Mouse (Mus musculus): ENCODE data around the gene 4930562C15Rik.
"Not testable (repeated sequence)": the region's sequence is repeated elsewhere in the genome, so short reads cannot be mapped to it uniquely, and the experiment has no call there.

The 4930562C15Rik gene

GRCm38 (mm10) chr16:4835191-4835590, at the start of gene 4930562C15Rik:
4930562C15Rik (plus strand) TSS chr16:4835416.
- peak; percentile 22 to 37 for DNase-seq

GRCm38 (mm10) chr16:4785706-4786105, 49.5 kb upstream of the 4930562C15Rik start:
- DNase-seq = no peak

GRCm38 (mm10) chr16:4788176-4788575, 47.0 kb upstream of the 4930562C15Rik start:
- no peak for DNase-seq

- peak; percentile 29 to 44 for DNase-seq
These were observed 45.9 kb upstream of the 4930562C15Rik start for GRCm38 (mm10) chr16:4789311-4789768.

GRCm38 (mm10) chr16:4789810-4790559, 45.2 kb upstream of the 4930562C15Rik start, which contains the start of gene Cdip1:
Cdip1 (minus strand) TSS chr16:4790292.
- peak; percentile 92 to 94 for DNase-seq

- peak in 1 of 2 experiments; percentile 46 for DNase-seq
These were observed 43.9 kb upstream of the 4930562C15Rik start for GRCm38 (mm10) chr16:4791332-4791731.

- no peak for DNase-seq
These were observed 38.6 kb upstream of the 4930562C15Rik start for GRCm38 (mm10) chr16:4796631-4797030.

- DNase-seq = no peak
These were observed 16.9 kb upstream of the 4930562C15Rik start for GRCm38 (mm10) chr16:4818349-4818748.

GRCm38 (mm10) chr16:4824466-4824865, 10.8 kb upstream of the 4930562C15Rik start:
- not testable (repeated sequence) for DNase-seq

GRCm38 (mm10) chr16:4827639-4828038, 7.6 kb upstream of the 4930562C15Rik start:
- DNase-seq = no peak

GRCm38 (mm10) chr16:4829271-4829900, 5.8 kb upstream of the 4930562C15Rik start:
- no peak for DNase-seq

GRCm38 (mm10) chr16:4831650-4832419, 3.4 kb upstream of the 4930562C15Rik start:
- no peak for DNase-seq

- DNase-seq = no peak
These were observed 1.4 kb upstream of the 4930562C15Rik start for GRCm38 (mm10) chr16:4833858-4834257.

GRCm38 (mm10) chr16:4837631-4838030, 2.4 kb downstream of the 4930562C15Rik start:
- DNase-seq = no peak

- DNase-seq = no peak
These were observed 4.3 kb downstream of the 4930562C15Rik start for GRCm38 (mm10) chr16:4839552-4839951.

- DNase-seq = no peak
These were observed 5.0 kb downstream of the 4930562C15Rik start for GRCm38 (mm10) chr16:4840231-4840630.

GRCm38 (mm10) chr16:4847041-4847440, 11.8 kb downstream of the 4930562C15Rik start:
- DNase-seq = no peak

- DNase-seq = no peak
These were observed 12.9 kb downstream of the 4930562C15Rik start for GRCm38 (mm10) chr16:4848090-4848489.

- no peak for DNase-seq
These were observed 15.1 kb downstream of the 4930562C15Rik start for GRCm38 (mm10) chr16:4850361-4850760.

- DNase-seq = no peak
These were observed 15.9 kb downstream of the 4930562C15Rik start for GRCm38 (mm10) chr16:4850938-4851628.

GRCm38 (mm10) chr16:4855046-4855650, 19.9 kb downstream of the 4930562C15Rik start:
- DNase-seq = no peak

- DNase-seq = peak in 1 of 2 experiments; percentile 77
These were observed 26.2 kb downstream of the 4930562C15Rik start for GRCm38 (mm10) chr16:4861392-4861791.

Measured in kidney, adult 8-10 months (tissue).